Mouse (Mus musculus): ENCODE results near the gene Hoxc6. TPM values are rescaled to one million over a fixed set of nuclear protein-coding genes. Genes with fewer than 3 reads are reported as not detected.

Gene Hoxc6
- polyA plus RNA-seq, 1 experiment: not detected

DNA sequence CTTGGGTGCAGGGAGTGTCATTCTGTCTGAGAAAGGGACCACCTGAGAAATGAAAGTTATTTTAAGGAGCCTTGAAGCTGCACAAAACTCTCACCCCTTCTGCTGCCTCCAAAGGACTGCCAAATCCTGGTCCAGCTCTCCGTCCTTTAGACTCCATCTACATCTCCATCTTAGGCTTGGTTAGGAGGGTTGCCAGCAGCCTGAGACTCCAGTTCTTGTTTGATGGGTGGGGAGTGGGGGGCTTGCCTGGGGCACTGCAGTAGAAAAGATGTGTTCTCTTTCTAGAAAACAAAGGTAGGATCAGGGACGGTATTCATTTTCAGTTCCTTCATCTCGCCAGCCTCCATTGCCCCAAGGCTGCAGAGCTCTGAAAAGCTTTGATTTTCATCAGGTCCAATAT is 626 bp upstream of the Hoxc6 start:
- TF ChIP-seq GATA1 (IDR thresholded peaks at IDR 0.05; ENCODE audit: low read length) (no peak), TAL1 (IDR thresholded peaks at IDR 0.05; ENCODE audit: low read length) (no peak)
- no peaks in the 10 kb centered on the region for H3K36me3 ChIP-seq (ENCODE audit: control insufficient read depth)
- H3K9me3 ChIP-seq (ENCODE audit: control insufficient read depth, low read length): no peaks in the 10 kb centered on the region
- H3K27me3 ChIP-seq (ENCODE audit: control insufficient read depth): peaks cover 100% of the 10 kb centered on the region
- no peaks in the 10 kb centered on the region for H3K4me1 ChIP-seq (ENCODE audit: control insufficient read depth)
- H3K4me3 ChIP-seq (replicated peaks): no peak overlapping the region

DNA sequence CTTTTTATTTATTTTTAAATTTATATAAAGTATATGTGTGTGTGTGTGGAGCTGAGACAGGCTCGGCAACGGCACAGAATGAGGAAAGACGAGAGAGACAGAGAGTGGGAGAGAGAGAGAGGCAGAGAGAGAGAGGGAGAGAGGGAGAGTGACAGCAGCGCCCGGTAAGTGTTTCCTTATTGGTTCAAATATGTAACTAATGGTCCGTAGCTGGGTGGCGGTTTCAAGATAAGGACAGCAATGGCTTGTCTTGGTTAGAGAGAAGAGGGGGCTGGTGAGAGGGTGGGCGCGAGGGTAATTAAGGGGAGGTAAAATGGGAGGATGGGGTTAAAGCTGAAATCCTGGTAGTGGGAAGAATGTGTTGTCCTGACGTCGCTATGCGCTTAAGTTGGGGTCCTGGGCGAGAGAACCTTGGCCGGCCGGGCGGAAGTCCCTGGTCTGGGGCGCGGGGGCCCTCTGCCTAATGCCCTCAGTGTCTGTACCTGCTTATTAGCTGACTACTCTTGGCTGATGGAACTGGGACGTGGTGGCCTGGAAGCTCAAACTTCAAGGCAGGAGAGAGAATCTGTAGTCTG is 638 bp downstream of the Hoxc6 start:
- no peak overlapping the region for H3K4me3 ChIP-seq (replicated peaks)
- peaks cover 100% of the 10 kb centered on the region for H3K27me3 ChIP-seq (ENCODE audit: control insufficient read depth)
- H3K9me3 ChIP-seq (ENCODE audit: control insufficient read depth, low read length): no peaks in the 10 kb centered on the region

DNA sequence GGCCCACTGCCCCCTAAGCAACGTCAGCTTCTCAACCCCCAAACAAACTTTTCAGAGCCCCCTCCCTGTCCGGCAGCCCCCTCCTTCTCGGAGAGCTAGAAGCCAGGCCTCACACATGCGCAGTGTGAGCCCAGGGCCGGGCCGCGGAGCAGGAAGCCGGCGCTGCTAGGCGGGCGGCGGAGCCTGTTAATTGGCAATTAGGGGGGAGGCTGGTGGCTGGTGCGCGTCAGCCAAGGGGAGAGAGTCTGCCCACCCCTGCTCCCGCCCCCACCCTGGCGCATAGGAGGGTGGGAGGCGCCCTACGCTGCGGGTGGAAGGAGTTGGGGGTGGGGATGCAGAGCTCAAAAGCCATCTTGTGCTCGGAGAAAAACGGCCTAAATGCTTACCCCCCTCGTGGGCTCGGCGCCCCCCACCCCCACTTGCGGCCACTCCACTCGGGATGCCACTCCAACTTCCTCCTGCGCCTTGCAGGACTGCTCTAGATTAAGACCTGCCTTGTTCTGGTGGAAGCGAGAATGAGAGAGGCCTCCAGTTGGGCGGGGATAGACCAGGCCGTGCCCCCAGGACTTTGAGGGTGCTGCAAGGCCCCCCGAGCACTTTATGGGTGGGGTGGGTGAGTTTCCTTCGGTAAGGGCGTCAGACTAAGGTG is 1.2 kb downstream of the Hoxc6 start:
- peak overlapping the region; percentile 26 for H3K4me3 ChIP-seq (replicated peaks)
- no peaks in the 10 kb centered on the region for H3K9me3 ChIP-seq (ENCODE audit: control insufficient read depth, low read length)
- no peak for TF ChIP-seq TAL1 (IDR thresholded peaks at IDR 0.05; ENCODE audit: low read length)
- TF ChIP-seq GATA1 (IDR thresholded peaks at IDR 0.05; ENCODE audit: low read length): no peak
- peaks cover 100% of the 10 kb centered on the region for H3K27me3 ChIP-seq (ENCODE audit: control insufficient read depth)
- no peaks in the 10 kb centered on the region for H3K4me1 ChIP-seq (ENCODE audit: control insufficient read depth)
- H3K36me3 ChIP-seq (ENCODE audit: control insufficient read depth): no peaks in the 10 kb centered on the region

More for the DNA sequence above, 638 bp downstream of the Hoxc6 start:
- Histone ChIP-seq H3K4me1 (ENCODE audit: control insufficient read depth) (no peaks in the 10 kb centered on the region), H3K36me3 (ENCODE audit: control insufficient read depth) (no peaks in the 10 kb centered on the region)
- TF ChIP-seq TAL1 (IDR thresholded peaks at IDR 0.05; ENCODE audit: low read length) (no peak), GATA1 (IDR thresholded peaks at IDR 0.05; ENCODE audit: low read length) (no peak)

DNA sequence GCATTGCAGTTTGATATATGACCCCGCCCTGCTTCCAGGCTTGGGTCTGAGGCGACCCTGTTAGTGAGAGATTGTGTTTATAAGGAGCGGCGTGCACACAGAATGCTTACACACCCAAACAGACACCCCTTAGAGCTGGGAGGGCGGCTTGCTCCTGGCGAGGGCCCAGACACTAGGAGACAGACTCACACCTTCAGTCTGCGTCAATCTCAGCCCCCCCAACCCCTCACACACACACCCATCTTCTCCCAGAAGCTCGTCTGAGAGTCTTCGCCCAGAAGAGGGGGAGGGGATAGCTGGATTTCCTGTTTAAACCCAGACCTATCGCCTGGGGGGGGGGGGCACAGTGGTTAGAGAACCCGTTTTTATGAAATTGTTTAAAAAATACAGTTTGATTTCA is 1.9 kb downstream of the Hoxc6 start:
- TF ChIP-seq TAL1 (IDR thresholded peaks at IDR 0.05; ENCODE audit: low read length): no peak

DNA sequence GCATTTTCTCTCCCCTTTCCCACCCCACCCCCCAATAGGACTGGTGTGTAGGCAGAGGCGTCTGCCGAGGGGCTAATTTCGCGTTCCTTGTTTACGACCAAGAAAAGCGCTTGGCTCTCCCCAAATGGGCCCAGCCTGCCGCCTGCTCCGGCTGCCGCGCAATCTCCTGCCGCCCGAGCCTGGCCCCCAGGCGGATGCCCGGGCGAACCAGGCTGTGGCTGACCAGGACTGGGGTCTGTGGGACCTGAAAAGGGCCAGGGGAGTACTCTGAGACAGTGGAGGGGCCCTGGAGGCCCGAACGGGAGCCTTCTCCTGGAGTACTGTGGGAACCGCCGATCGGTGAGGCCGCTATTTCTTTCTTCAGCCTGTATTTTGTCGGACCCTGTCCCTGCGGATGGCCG is 2.4 kb downstream of the Hoxc6 start:
- Histone ChIP-seq H3K36me3 (ENCODE audit: control insufficient read depth) (no peaks in the 10 kb centered on the region), H3K4me3 (replicated peaks) (no peak overlapping the region), H3K27me3 (ENCODE audit: control insufficient read depth) (peaks cover 100% of the 10 kb centered on the region), H3K9me3 (ENCODE audit: control insufficient read depth, low read length) (no peaks in the 10 kb centered on the region), H3K4me1 (ENCODE audit: control insufficient read depth) (no peaks in the 10 kb centered on the region)
- TF ChIP-seq TAL1 (IDR thresholded peaks at IDR 0.05; ENCODE audit: low read length): no peak

More for the DNA sequence above, 1.9 kb downstream of the Hoxc6 start:
- H3K4me1 ChIP-seq (ENCODE audit: control insufficient read depth): no peaks in the 10 kb centered on the region
- H3K9me3 ChIP-seq (ENCODE audit: control insufficient read depth, low read length): no peaks in the 10 kb centered on the region
- H3K36me3 ChIP-seq (ENCODE audit: control insufficient read depth): no peaks in the 10 kb centered on the region
- no peak overlapping the region for H3K4me3 ChIP-seq (replicated peaks)
- H3K27me3 ChIP-seq (ENCODE audit: control insufficient read depth): peaks cover 100% of the 10 kb centered on the region

DNA sequence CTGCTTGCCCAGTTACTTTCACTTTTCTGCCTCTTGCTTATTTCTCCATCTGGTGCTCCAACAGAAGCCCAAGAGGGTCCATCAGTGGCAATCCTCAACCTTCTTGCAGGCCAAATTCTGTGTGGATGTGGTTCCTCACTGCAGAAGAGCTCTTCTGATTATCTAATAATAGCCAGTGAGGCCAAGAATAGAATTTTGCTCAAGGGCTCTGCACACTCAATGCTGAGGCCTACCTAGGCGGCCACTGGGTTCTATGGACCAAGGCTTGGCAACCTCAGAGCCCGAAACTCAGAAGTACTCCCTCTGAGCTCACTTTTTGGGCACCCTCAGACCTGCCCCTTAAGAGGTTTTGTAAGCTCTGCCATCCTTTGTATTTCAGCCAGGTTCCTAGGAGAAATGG is 3.3 kb downstream of the Hoxc6 start:
- Histone ChIP-seq H3K27me3 (ENCODE audit: control insufficient read depth) (peaks cover 100% of the 10 kb centered on the region), H3K9me3 (ENCODE audit: control insufficient read depth, low read length) (no peaks in the 10 kb centered on the region), H3K4me3 (replicated peaks) (no peak overlapping the region), H3K36me3 (ENCODE audit: control insufficient read depth) (no peaks in the 10 kb centered on the region), H3K4me1 (ENCODE audit: control insufficient read depth) (no peaks in the 10 kb centered on the region)
- no peak for TF ChIP-seq TAL1 (IDR thresholded peaks at IDR 0.05; ENCODE audit: low read length)
- TF ChIP-seq GATA1 (IDR thresholded peaks at IDR 0.05; ENCODE audit: low read length): no peak

DNA sequence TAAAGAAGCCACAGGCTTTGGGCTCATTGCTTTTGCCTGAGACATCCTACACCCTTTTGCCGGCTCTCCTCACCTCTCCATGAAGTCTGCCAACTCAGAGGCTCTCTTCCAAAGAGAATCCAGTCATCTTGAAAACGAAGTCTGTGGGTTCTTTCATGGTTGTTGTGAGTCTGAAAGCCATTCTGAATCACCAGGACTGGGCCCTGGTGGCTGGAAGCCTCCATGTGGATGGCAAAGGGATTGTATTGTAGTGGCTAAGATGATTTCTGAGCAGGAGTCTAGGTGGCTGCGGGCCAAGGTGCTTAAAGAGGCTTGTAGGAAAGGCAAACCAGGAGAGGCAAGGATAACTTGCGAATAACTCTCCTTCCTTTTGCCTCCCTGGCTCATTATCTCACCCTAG is 4.1 kb downstream of the Hoxc6 start:
- no peak for TF ChIP-seq GATA1 (IDR thresholded peaks at IDR 0.05; ENCODE audit: low read length)
- TF ChIP-seq TAL1 (IDR thresholded peaks at IDR 0.05; ENCODE audit: low read length): no peak
- no peaks in the 10 kb centered on the region for H3K36me3 ChIP-seq (ENCODE audit: control insufficient read depth)
- peaks cover 100% of the 10 kb centered on the region for H3K27me3 ChIP-seq (ENCODE audit: control insufficient read depth)
- H3K4me1 ChIP-seq (ENCODE audit: control insufficient read depth): no peaks in the 10 kb centered on the region
- H3K4me3 ChIP-seq (replicated peaks): no peak overlapping the region
- H3K9me3 ChIP-seq (ENCODE audit: control insufficient read depth, low read length): no peaks in the 10 kb centered on the region

DNA sequence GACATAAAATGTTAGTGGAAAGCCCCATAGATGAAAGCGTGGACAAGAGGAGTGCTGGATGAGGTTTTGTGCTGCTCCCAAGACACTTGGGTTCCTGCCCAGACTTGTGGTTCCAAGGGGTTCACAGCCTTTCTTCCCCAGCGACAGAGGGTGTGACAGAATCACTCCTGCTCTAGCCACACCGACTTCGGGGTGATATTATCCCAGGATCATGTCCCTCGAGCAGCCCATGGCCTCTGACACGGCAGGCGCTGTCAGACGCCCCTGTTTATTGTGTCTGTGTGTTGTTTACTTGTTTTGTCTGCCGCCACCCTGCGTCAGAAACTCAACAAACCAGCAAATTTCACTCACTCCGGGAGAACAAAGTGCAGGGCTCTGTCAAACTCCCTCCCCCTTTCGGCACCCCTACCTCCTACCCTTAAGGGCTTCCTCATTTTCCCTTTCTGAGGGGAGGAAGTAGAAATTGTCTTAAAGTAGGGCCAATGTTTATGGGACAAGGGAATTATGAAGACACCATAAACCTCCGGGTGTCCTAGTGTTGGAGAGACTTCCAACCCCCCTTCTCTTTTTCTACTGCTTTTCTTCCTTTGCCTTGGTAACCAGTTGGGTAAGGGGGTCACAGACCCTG is 4.9 kb downstream of the Hoxc6 start:
- Histone ChIP-seq H3K27me3 (ENCODE audit: control insufficient read depth) (peaks cover 100% of the 10 kb centered on the region), H3K36me3 (ENCODE audit: control insufficient read depth) (no peaks in the 10 kb centered on the region), H3K4me1 (ENCODE audit: control insufficient read depth) (no peaks in the 10 kb centered on the region), H3K4me3 (replicated peaks) (no peak overlapping the region), H3K9me3 (ENCODE audit: control insufficient read depth, low read length) (no peaks in the 10 kb centered on the region)
- no peak for TF ChIP-seq GATA1 (IDR thresholded peaks at IDR 0.05; ENCODE audit: low read length)
- no peak for TF ChIP-seq TAL1 (IDR thresholded peaks at IDR 0.05; ENCODE audit: low read length)

DNA sequence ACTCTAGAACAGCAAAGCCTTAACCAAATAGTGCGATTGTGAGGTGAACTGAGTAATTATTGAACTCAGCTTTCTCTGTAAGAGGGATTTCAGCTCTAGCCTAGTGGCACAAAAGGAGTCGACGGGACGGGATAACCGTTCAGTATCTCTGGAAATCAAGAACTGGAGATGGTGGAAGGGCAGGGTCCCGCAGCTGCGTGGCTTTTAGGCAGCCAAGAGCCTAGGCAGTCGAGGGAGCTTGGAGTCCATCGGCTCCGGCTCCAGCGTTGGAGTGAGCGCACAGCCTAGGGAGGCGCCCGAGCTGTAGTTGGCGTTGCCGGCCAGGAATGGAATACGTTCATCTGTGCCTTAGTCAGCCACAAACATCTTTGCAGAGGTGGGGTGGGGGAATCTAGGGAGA is 7.3 kb downstream of the Hoxc6 start:
- Histone ChIP-seq H3K27me3 (ENCODE audit: control insufficient read depth) (peaks cover 100% of the 10 kb centered on the region), H3K36me3 (ENCODE audit: control insufficient read depth) (no peaks in the 10 kb centered on the region), H3K9me3 (ENCODE audit: control insufficient read depth, low read length) (no peaks in the 10 kb centered on the region), H3K4me3 (replicated peaks) (no peak overlapping the region), H3K4me1 (ENCODE audit: control insufficient read depth) (no peaks in the 10 kb centered on the region)
- TF ChIP-seq TAL1 (IDR thresholded peaks at IDR 0.05; ENCODE audit: low read length) (no peak), GATA1 (IDR thresholded peaks at IDR 0.05; ENCODE audit: low read length) (no peak)
